ENCODE assay signal across 10 mouse cellular contexts in genomic region chr5:137529221-137529995, GRCm38 (mm10). TPM values are rescaled to one million over a fixed set of nuclear protein-coding genes. Genes with fewer than 3 reads are reported as not detected.
A peak's percentile ranks its signal among the peaks of the same experiment; 100 is the strongest.
DNase-seq lines count a peak whose midpoint lies in the region; ATAC-seq lines count a peak whose summit lies in the region.
"Had no signal": no experiment of that assay in that cellular context is flagged by ENCODE, and none has a peak within 500 bp of the region (broad histone marks: within the 10 kb centered on the region; RNA-seq: fewer than 3 reads in every experiment).

No protein-coding gene starts in this region.

- H3K27me3 ChIP-seq in embryonic facial prominence, embryonic 14.5 days (replicated peaks; ENCODE audit: control insufficient read depth, insufficient read depth, low read length): no peaks in the 10 kb centered on the region
- no peaks in the 10 kb centered on the region for H3K27me3 ChIP-seq in hindbrain, embryonic 13.5 days
- no peaks in the 10 kb centered on the region for H3K27me3 ChIP-seq in midbrain, embryonic 13.5 days

- intact Hi-C loops in left cerebral cortex, postnatal 4 days (cut with DNase I): no loop called here

- H3K4me1 ChIP-seq in embryonic facial prominence, embryonic 14.5 days (ENCODE audit: control insufficient read depth, insufficient read depth, low read length): no peaks in the 10 kb centered on the region
- peaks cover 51% of the 10 kb centered on the region for H3K4me1 ChIP-seq in hindbrain, embryonic 13.5 days (replicated peaks)
- H3K4me1 ChIP-seq in midbrain, embryonic 13.5 days (replicated peaks): peaks cover 58% of the 10 kb centered on the region

- DNase-seq in kidney, postnatal 10 days: peak; percentile 37
- no peak for DNase-seq in kidney, adult 11 months
- DNase-seq in embryonic facial prominence, embryonic 14.5 days (ENCODE audit: low spot score): no peak
- DNase-seq in gastrocnemius, adult 8-10 months (ENCODE audit: low spot score in 2 of 2): no peak
- DNase-seq in left cerebral cortex, postnatal 4 days: no peak

- 68% methylated on average over 12 of the region's 15 CpGs for WGBS in embryonic facial prominence, embryonic 14.5 days
- WGBS in hindbrain, embryonic 13.5 days: 66% methylated on average over 15 of the region's 15 CpGs
- 73% methylated on average over 15 of the region's 15 CpGs for WGBS in midbrain, embryonic 13.5 days

- H3K9ac ChIP-seq in embryonic facial prominence, embryonic 14.5 days (ENCODE audit: low read depth, low read length): no peak overlapping the region
- peak overlapping the region; percentile 100 for H3K9ac ChIP-seq in hindbrain, embryonic 13.5 days
- H3K9ac ChIP-seq in midbrain, embryonic 13.5 days (replicated peaks): peak overlapping the region; percentile 98; the same call in 1 of the 2 replicates

- peak overlapping the region; percentile 96; the same call in 1 of the 2 replicates for H3K4me2 ChIP-seq in embryonic facial prominence, embryonic 14.5 days (ENCODE audit: low read depth, low read length)
- H3K4me2 ChIP-seq in hindbrain, embryonic 13.5 days: peak overlapping the region; percentile 94
- H3K4me2 ChIP-seq in midbrain, embryonic 13.5 days (replicated peaks): peak overlapping the region; percentile 91

- H3K27ac ChIP-seq in embryonic facial prominence, embryonic 14.5 days (replicated peaks; ENCODE audit: low read depth, low read length): 0 out of 2 replicates have a peak overlapping the region, but pooled peaks have one; percentile 93
- peak overlapping the region; percentile 99 for H3K27ac ChIP-seq in hindbrain, embryonic 13.5 days
- H3K27ac ChIP-seq in midbrain, embryonic 13.5 days: peak overlapping the region; percentile 98

- no peak for ATAC-seq in embryonic facial prominence, embryonic 14.5 days (ENCODE audit: low read depth)
- no peak for ATAC-seq in hindbrain, embryonic 13.5 days (ENCODE audit: low FRiP score)
- no peak for ATAC-seq in midbrain, embryonic 13.5 days
- no peak for ATAC-seq in erythroblast, adult 5-6 weeks (replicated peaks; ENCODE audit: low FRiP score, poor library complexity, severe bottlenecking)

- peaks cover 60% of the 10 kb centered on the region for H3K36me3 ChIP-seq in embryonic facial prominence, embryonic 14.5 days (ENCODE audit: control insufficient read depth, insufficient read depth, low read length)
- peaks cover 57% of the 10 kb centered on the region for H3K36me3 ChIP-seq in hindbrain, embryonic 13.5 days
- H3K36me3 ChIP-seq in midbrain, embryonic 13.5 days: peaks cover 57% of the 10 kb centered on the region

- H3K4me3 ChIP-seq in embryonic facial prominence, embryonic 14.5 days (ENCODE audit: low read depth, low read length): peak overlapping the region; percentile 83; the same call in 1 of the 2 replicates
- H3K4me3 ChIP-seq in hindbrain, embryonic 13.5 days: peak overlapping the region; percentile 98
- peak overlapping the region; percentile 91 for H3K4me3 ChIP-seq in midbrain, embryonic 13.5 days (replicated peaks)

- H3K9me3 ChIP-seq in embryonic facial prominence, embryonic 14.5 days (ENCODE audit: control insufficient read depth, low read length): no peaks in the 10 kb centered on the region
- no peaks in the 10 kb centered on the region for H3K9me3 ChIP-seq in hindbrain, embryonic 13.5 days
- H3K9me3 ChIP-seq in midbrain, embryonic 13.5 days: no peaks in the 10 kb centered on the region

RNA-seq across cellular contexts. Expression of gene Epo, which starts 3.6 kb away (rescaled TPM):
- 0.30 TPM in 1 of 2 replicates, not detected in the other for polyA plus RNA-seq in embryonic facial prominence, embryonic 14.5 days (2014; fragmentation: Nextera tagmentation; extraction: Ambion mirVana)
- polyA plus RNA-seq in hindbrain, embryonic 13.5 days (2015; fragmentation: Nextera tagmentation; extraction: Ambion mirVana): not detected in 2 replicates
- not detected in 2 replicates for polyA plus RNA-seq in midbrain, embryonic 13.5 days (2015; fragmentation: Nextera tagmentation; extraction: Ambion mirVana)
- not detected in 2 replicates for total RNA-seq in erythroblast, adult 5-6 weeks (2015; ENCODE audit: low replicate concordance)
- not detected in 2 replicates for total RNA-seq in erythroblast, adult 5-6 weeks (2017; ENCODE audit: low replicate concordance)
- total RNA-seq in gastrocnemius, adult 8-10 months (2022): not detected
- not detected for total RNA-seq in left cerebral cortex, postnatal 4 days (2021)
- total RNA-seq: hematopoietic stem cell, adult 5-6 weeks; liver, adult 2 months had no signal
- polyA plus RNA-seq: liver, adult 2 months had no signal

RNA-seq across cellular contexts. Expression of gene Gnb2, which starts 3.9 kb away (rescaled TPM):
- polyA plus RNA-seq in embryonic facial prominence, embryonic 14.5 days (2014; fragmentation: Nextera tagmentation; extraction: Ambion mirVana): 430 and 472 TPM in 2 replicates
- 529 and 536 TPM in 2 replicates for polyA plus RNA-seq in hindbrain, embryonic 13.5 days (2015; fragmentation: Nextera tagmentation; extraction: Ambion mirVana)
- 520 and 545 TPM in 2 replicates for polyA plus RNA-seq in midbrain, embryonic 13.5 days (2015; fragmentation: Nextera tagmentation; extraction: Ambion mirVana)
- total RNA-seq in erythroblast, adult 5-6 weeks (2015; ENCODE audit: low replicate concordance): 77.0 and 113 TPM in 2 replicates
- total RNA-seq in erythroblast, adult 5-6 weeks (2017; ENCODE audit: low replicate concordance): 94.2 and 96.3 TPM in 2 replicates
- 100 to 1,000 TPM; 118 to 137 (median 128) TPM for total RNA-seq in gastrocnemius, adult 8-10 months (2022)
- 1,000 to 10,000 TPM; 1,140 to 1,206 TPM for total RNA-seq in left cerebral cortex, postnatal 4 days (2021)

RNA-seq across cellular contexts. Expression of gene Gigyf1, which starts 11.1 kb away (rescaled TPM):
- polyA plus RNA-seq in embryonic facial prominence, embryonic 14.5 days (2014; fragmentation: Nextera tagmentation; extraction: Ambion mirVana): 8.9 and 9.4 TPM in 2 replicates
- 17.9 and 19.5 TPM in 2 replicates for polyA plus RNA-seq in hindbrain, embryonic 13.5 days (2015; fragmentation: Nextera tagmentation; extraction: Ambion mirVana)
- polyA plus RNA-seq in midbrain, embryonic 13.5 days (2015; fragmentation: Nextera tagmentation; extraction: Ambion mirVana): 19.6 and 20.5 TPM in 2 replicates
- 5.6 and 6.1 TPM in 2 replicates for total RNA-seq in erythroblast, adult 5-6 weeks (2015; ENCODE audit: low replicate concordance)
- total RNA-seq in erythroblast, adult 5-6 weeks (2017; ENCODE audit: low replicate concordance): 5.3 and 8.4 TPM in 2 replicates
- total RNA-seq in gastrocnemius, adult 8-10 months (2022): 10 to 100 TPM; 21.2 to 25.5 (median 22.6) TPM
- total RNA-seq in left cerebral cortex, postnatal 4 days (2021): 10 to 100 TPM; 56.5 to 63.6 TPM

RNA-seq across cellular contexts. Expression of gene Actl6b, which starts 23.9 kb away (rescaled TPM):
- polyA plus RNA-seq in embryonic facial prominence, embryonic 14.5 days (2014; fragmentation: Nextera tagmentation; extraction: Ambion mirVana): 4.4 and 5.2 TPM in 2 replicates
- polyA plus RNA-seq in hindbrain, embryonic 13.5 days (2015; fragmentation: Nextera tagmentation; extraction: Ambion mirVana): 256 and 271 TPM in 2 replicates
- 231 and 235 TPM in 2 replicates for polyA plus RNA-seq in midbrain, embryonic 13.5 days (2015; fragmentation: Nextera tagmentation; extraction: Ambion mirVana)
- total RNA-seq in erythroblast, adult 5-6 weeks (2015; ENCODE audit: low replicate concordance): not detected in 2 replicates
- total RNA-seq in erythroblast, adult 5-6 weeks (2017; ENCODE audit: low replicate concordance): not detected in 2 replicates
- total RNA-seq in gastrocnemius, adult 8-10 months (2022): not detected
- total RNA-seq in left cerebral cortex, postnatal 4 days (2021): 100 to 1,000 TPM; 151 to 176 TPM
- total RNA-seq: hematopoietic stem cell, adult 5-6 weeks; liver, adult 2 months had no signal
- polyA plus RNA-seq: liver, adult 2 months had no signal

RNA-seq across cellular contexts. Expression of gene Pop7, which starts 27.1 kb away (rescaled TPM):
- polyA plus RNA-seq in embryonic facial prominence, embryonic 14.5 days (2014; fragmentation: Nextera tagmentation; extraction: Ambion mirVana): 49.8 and 52.0 TPM in 2 replicates
- polyA plus RNA-seq in hindbrain, embryonic 13.5 days (2015; fragmentation: Nextera tagmentation; extraction: Ambion mirVana): 82.2 and 85.1 TPM in 2 replicates
- polyA plus RNA-seq in midbrain, embryonic 13.5 days (2015; fragmentation: Nextera tagmentation; extraction: Ambion mirVana): 74.0 and 82.0 TPM in 2 replicates
- 9.0 TPM in 1 of 2 replicates, not detected in the other for total RNA-seq in erythroblast, adult 5-6 weeks (2015; ENCODE audit: low replicate concordance)
- total RNA-seq in erythroblast, adult 5-6 weeks (2017; ENCODE audit: low replicate concordance): 4.4 and 7.2 TPM in 2 replicates
- total RNA-seq in gastrocnemius, adult 8-10 months (2022): 10 to 100 TPM; 10.5 to 11.7 (median 11.2) TPM
- total RNA-seq in left cerebral cortex, postnatal 4 days (2021): 10 to 100 TPM; 33.7 to 37.6 TPM

Comparison
In these comparisons a context has a peak if more than half of its experiments do, and no peak if none do; other contexts are left out.
1. RNA of gene Gnb2, which starts 3.9 kb away (total RNA-seq): 1,140 to 1,206 TPM in left cerebral cortex, postnatal 4 days; 118 to 137 TPM in gastrocnemius, adult 8-10 months and 77.0 to 113 TPM in erythroblast, adult 5-6 weeks; every median in the first group is over 4 times any median in the second.
2. Peak in every context shown above with its lines, with median percentiles within 50 percentile points of each other: H3K27ac ChIP-seq, H3K4me2 ChIP-seq and H3K4me3 ChIP-seq.